Mouse (Mus musculus) myocyte (in vitro differentiated cells): ENCODE results near the gene Lama2. TPM values are rescaled to one million over a fixed set of nuclear protein-coding genes. Genes with fewer than 3 reads are reported as not detected.
A peak's percentile ranks its signal among the peaks of the same experiment; 100 is the strongest.
"Not testable (repeated sequence)": the region's sequence is repeated elsewhere in the genome, so short reads cannot be mapped to it uniquely, and the experiment has no call there.

ENCODE experiments used
- H3K27me3 ChIP-seq: one replicate; pipeline ENCODE4 v1.6.1; 2011; ENCODE audit not compliant: control insufficient read depth, insufficient read depth, insufficient read length
- H3K36me3 ChIP-seq: one replicate; pipeline ENCODE4 v1.6.1; 2011; ENCODE audit not compliant: control insufficient read depth, insufficient read depth
- H3K4me2 ChIP-seq: one replicate; pipeline ENCODE4 v1.6.1; 2011; ENCODE audit warnings: low read depth, control low read depth
- H3K4me3 ChIP-seq: one replicate; pipeline ENCODE4 v1.5.1; 2011; ENCODE audit warnings: mild to moderate bottlenecking, control low read depth, moderate library complexity
- H3K79me2 ChIP-seq: one replicate; pipeline ENCODE4 v1.6.1; 2011; ENCODE audit not compliant: control insufficient read depth, insufficient read depth
- H3ac ChIP-seq: one replicate; pipeline ENCODE4 v1.6.1; 2011; ENCODE audit not compliant: control insufficient read depth, insufficient read length
- CEBPB ChIP-seq: IDR thresholded peaks from 2 replicates; pipeline ENCODE4 v1.6.1; 2011; ENCODE audit warnings: mild to moderate bottlenecking, moderate library complexity; ENCODE audit not compliant: poor library complexity, insufficient read depth, severe bottlenecking
- E2F4 ChIP-seq: IDR thresholded peaks from one replicate; pipeline ENCODE4 v1.6.1; 2011; ENCODE audit warnings: mild to moderate bottlenecking, control low read depth, moderate library complexity; ENCODE audit not compliant: insufficient read depth
- MAX ChIP-seq: IDR thresholded peaks from one replicate; pipeline ENCODE4 v1.6.1; 2011; ENCODE audit warnings: low read depth, mild to moderate bottlenecking, control low read depth
- MYOD1 ChIP-seq, 3 experiments: IDR thresholded peaks; one replicate each; pipeline ENCODE4 v1.6.1; 2011; ENCODE audit warnings: control low read depth in 2 of 3, low read depth in 2 of 3, mild to moderate bottlenecking in 2 of 3, moderate library complexity in 1 of 3; ENCODE audit not compliant: insufficient read length in 2 of 3, control insufficient read depth in 1 of 3
- MYOG ChIP-seq, 3 experiments: IDR thresholded peaks; one replicate each; pipeline ENCODE4 v1.6.1; 2011; ENCODE audit warnings: control low read depth in 2 of 3, low read depth in 2 of 3, mild to moderate bottlenecking in 2 of 3; ENCODE audit not compliant: insufficient read length in 2 of 3, control insufficient read depth in 1 of 3, insufficient read depth in 1 of 3
- POLR2A ChIP-seq: IDR thresholded peaks from one replicate; pipeline ENCODE4 v1.6.1; 2011; ENCODE audit warnings: low read depth, mild to moderate bottlenecking, control low read depth, moderate library complexity; ENCODE audit not compliant: insufficient read length
- POLR2AphosphoS2 ChIP-seq: IDR thresholded peaks from one replicate; pipeline ENCODE4 v1.6.1; 2011; ENCODE audit warnings: low read depth, control low read depth; ENCODE audit not compliant: insufficient read length
- REST ChIP-seq: IDR thresholded peaks from one replicate; pipeline ENCODE4 v1.6.1; 2011; ENCODE audit warnings: mild to moderate bottlenecking, control low read depth, moderate library complexity; ENCODE audit not compliant: insufficient read depth, insufficient read length
- SRF ChIP-seq: IDR thresholded peaks from one replicate; pipeline ENCODE4 v1.6.1; 2011; ENCODE audit warnings: low read depth; ENCODE audit not compliant: control insufficient read depth, insufficient read length
- TCF12 ChIP-seq: IDR thresholded peaks from one replicate; pipeline ENCODE4 v1.6.1; 2011; ENCODE audit warnings: mild to moderate bottlenecking, control low read depth; ENCODE audit not compliant: poor library complexity, insufficient read depth, severe bottlenecking
- TCF3 ChIP-seq: IDR thresholded peaks from one replicate; pipeline ENCODE4 v1.6.1; 2011; ENCODE audit warnings: low read depth, control low read depth; ENCODE audit not compliant: insufficient read length
- USF1 ChIP-seq: IDR thresholded peaks from one replicate; pipeline ENCODE4 v1.6.1; 2011; ENCODE audit warnings: low read depth, mild to moderate bottlenecking, control low read depth, moderate library complexity
- polyA plus RNA-seq: library from polyadenylated mRNA; unstranded; fragments of >200 nt; fragmentation: generic; extraction: Trizol; gene quantifications from one replicate; pipeline ENCODE4 v1.2.1, GENCODE M21; 2012; ENCODE audit warnings: missing spikeins

Lama2 gene
- polyA plus RNA-seq, 1 experiment, result 15.1 TPM

GRCm38 (mm10) chr10:26996684-26997083 is 622.9 kb downstream of the Lama2 start:
- TF ChIP-seq CEBPB (no peak), REST (no peak), POLR2A (no peak), MAX (no peak), POLR2AphosphoS2 (no peak), USF1 (no peak)
- H3K27me3 ChIP-seq, result no peaks in the 10 kb centered on the region
- peaks cover 3% of the 10 kb centered on the region for H3K36me3 ChIP-seq
- H3K4me2 ChIP-seq, result peak overlapping the region; percentile 75
- H3K4me3 ChIP-seq, result no peak overlapping the region
- H3ac ChIP-seq, result no peak overlapping the region
- H3K79me2 ChIP-seq, result no peaks in the 10 kb centered on the region

DNA sequence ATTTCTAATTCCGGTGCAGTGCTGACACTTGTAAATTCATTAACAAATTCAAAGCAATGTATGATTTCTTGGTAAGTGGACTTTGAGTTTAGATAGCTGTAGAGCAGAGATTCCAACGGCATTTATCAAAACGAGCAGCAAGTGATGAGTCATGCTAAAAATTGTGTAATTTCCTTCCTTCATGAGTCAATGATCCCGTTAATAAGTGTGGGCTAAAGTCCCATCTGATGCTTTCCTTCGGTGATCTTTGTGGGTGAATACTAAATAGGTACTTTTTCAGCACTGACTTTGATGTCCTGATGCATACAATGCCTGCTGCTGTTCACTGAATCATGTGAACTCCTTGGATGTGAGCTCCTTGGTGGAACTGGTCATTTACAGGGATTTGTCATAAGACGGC is 623.6 kb downstream of the Lama2 start:
- Histone ChIP-seq H3K27me3 (no peaks in the 10 kb centered on the region), H3K36me3 (peaks cover 3% of the 10 kb centered on the region), H3K4me3 (no peak overlapping the region), H3K4me2 (peak overlapping the region; percentile 75), H3ac (no peak overlapping the region), H3K79me2 (no peaks in the 10 kb centered on the region)
- TF ChIP-seq CEBPB (peak; percentile 92), MYOG (IDR thresholded peaks at IDR 0.05; ENCODE audit: control insufficient read depth in 1 of 3, insufficient read depth in 1 of 3, insufficient read length in 2 of 3, low read depth in 2 of 3) (no peak)

DNA sequence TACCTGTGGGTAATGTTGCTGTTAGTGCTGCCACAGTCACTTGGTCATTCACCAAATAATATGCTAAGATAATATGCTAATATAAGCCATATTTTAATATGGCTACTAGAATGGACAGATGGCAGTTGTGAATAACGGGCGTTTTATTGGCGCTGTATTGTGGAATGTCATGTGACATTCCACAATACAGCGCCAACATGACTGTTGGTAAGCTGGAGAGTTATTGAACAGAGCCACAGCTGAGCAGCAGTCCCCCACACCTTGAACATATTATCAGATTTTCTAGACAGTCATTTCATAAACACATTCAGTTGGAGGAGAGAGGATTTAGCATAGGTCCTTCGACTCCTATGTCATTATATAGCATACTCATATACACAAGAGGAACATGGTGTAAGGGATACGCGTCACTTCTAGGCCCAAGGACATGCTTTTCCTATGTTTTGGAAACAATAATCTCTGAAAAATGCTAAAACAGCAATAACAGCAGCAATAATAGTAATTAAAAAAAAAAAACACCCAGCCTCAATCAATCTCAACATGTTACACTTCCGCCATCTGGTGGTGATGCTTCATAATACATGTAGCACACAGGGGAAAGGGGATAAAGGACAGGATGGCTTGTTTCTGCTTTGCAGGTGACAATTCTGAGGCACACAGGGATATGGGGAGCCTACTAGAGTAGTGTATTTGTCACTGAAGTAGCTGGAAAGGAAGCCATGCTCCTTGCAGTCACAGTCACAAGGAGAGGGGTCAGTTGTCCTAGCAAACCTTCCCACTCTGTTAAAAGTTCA is 624.2 kb downstream of the Lama2 start:
- no peak overlapping the region for H3K4me3 ChIP-seq
- H3K79me2 ChIP-seq, result no peaks in the 10 kb centered on the region
- peak overlapping the region; percentile 75 for H3K4me2 ChIP-seq

DNA sequence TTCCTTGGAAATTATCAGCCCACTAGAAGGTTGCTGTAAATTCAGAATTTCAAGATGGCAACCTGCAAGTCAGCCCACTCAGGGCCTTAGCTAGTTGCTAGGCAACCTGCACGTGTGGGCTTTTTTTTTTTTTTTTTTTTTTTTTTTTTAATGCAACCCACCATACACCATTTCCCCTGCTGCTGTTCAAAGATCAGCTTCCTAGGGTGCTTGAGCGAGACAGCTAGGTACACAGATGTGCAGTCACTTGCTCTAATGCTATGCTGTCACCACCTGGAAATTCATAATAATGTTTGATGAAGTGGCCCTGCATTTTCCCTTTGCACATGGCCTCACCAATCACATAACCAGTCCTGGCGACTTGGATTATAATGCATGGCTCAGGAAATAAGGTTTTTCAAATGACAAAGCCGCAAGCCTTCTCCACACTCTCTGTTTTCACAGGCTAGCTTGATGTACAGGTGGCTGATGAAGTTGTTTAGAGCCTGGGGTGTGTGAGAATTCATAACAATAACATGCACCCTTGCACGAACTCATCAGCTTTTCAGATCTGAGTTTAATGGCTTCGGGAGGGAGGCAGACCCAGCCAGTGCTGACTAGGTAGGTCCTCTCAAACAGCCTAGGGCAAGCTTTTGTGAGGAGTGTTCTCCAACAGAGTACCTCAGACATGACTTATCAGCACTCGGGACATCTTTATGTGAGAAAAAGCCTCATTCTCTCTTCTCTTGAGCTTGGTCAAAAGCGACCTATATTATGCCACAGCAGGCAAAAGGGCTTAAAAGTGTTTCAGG is 625.4 kb downstream of the Lama2 start:
- Histone ChIP-seq H3K4me2 (no peak overlapping the region), H3K79me2 (no peaks in the 10 kb centered on the region), H3K36me3 (peaks cover 3% of the 10 kb centered on the region), H3ac (no peak overlapping the region), H3K4me3 (no peak overlapping the region), H3K27me3 (no peaks in the 10 kb centered on the region)
- TF ChIP-seq MAX (no peak), E2F4 (no peak), POLR2AphosphoS2 (no peak), USF1 (no peak)

More for the DNA sequence above, 624.2 kb downstream of the Lama2 start:
- Histone ChIP-seq H3ac (no peak overlapping the region), H3K36me3 (peaks cover 3% of the 10 kb centered on the region), H3K27me3 (no peaks in the 10 kb centered on the region)
- TF ChIP-seq MYOD1 (IDR thresholded peaks at IDR 0.05; ENCODE audit: control insufficient read depth in 1 of 3, insufficient read length in 2 of 3, low read depth in 2 of 3) (no peak), TCF3 (no peak), POLR2A (no peak)

GRCm38 (mm10) chr10:26985451-26985850 is 634.1 kb downstream of the Lama2 start:
- H3K4me2 ChIP-seq, result no peak overlapping the region
- H3K36me3 ChIP-seq, result no peaks in the 10 kb centered on the region
- no peak for TF ChIP-seq MYOD1 (IDR thresholded peaks at IDR 0.05; ENCODE audit: control insufficient read depth in 1 of 3, insufficient read length in 2 of 3, low read depth in 2 of 3)
- TF ChIP-seq SRF, result no peak
- TF ChIP-seq POLR2A, result no peak
- TF ChIP-seq CEBPB, result no peak
- no peak for TF ChIP-seq TCF3
- no peak for TF ChIP-seq E2F4
- TF ChIP-seq USF1, result no peak
- no peak for TF ChIP-seq REST
- TF ChIP-seq TCF12, result no peak
- TF ChIP-seq MYOG (IDR thresholded peaks at IDR 0.05; ENCODE audit: control insufficient read depth in 1 of 3, insufficient read depth in 1 of 3, insufficient read length in 2 of 3, low read depth in 2 of 3), result no peak
- TF ChIP-seq POLR2AphosphoS2, result no peak
- no peak for TF ChIP-seq MAX
- H3ac ChIP-seq, result no peak overlapping the region
- H3K4me3 ChIP-seq, result no peak overlapping the region
- H3K27me3 ChIP-seq, result no peaks in the 10 kb centered on the region
- no peaks in the 10 kb centered on the region for H3K79me2 ChIP-seq

- not testable (repeated sequence) for H3K79me2 ChIP-seq, H3K4me3 ChIP-seq, H3ac ChIP-seq, H3K4me2 ChIP-seq, H3K27me3 ChIP-seq, H3K36me3 ChIP-seq
Measured at GRCm38 (mm10) chr10:26984082-26984481, 635.5 kb downstream of the Lama2 start.
